Comparison of ENCODE assay signal across 17 mouse cellular contexts in the genomic region with DNA sequence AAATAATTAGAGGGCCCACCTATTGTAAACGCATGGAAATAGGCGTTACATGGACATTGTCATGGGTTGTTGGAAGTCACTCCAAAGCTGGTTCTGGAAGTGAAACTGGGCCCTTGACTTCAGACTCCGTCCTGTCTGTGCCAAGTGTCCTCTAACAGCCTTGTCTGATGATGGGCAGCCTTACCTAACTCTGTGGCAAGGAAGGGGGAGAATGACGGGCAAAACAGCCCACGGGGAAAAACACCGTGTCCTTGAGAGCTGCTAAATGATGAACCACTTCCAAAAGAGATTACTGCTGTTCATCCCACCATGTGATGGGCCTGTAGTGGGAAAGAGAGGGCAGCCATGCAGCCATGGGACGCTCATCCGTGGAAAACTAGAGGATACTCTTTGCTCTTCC.
"Had no signal": no experiment of that assay in that cellular context is flagged by ENCODE, and none has a peak within 500 bp of the region (broad histone marks: within the 10 kb centered on the region; RNA-seq: fewer than 3 reads in every experiment).

No protein-coding gene starts in this region.

- DNase-seq: kidney, adult 2 months; kidney, postnatal 25 days; layer of hippocampus, postnatal 36 days; liver, embryonic 13.5 days; lung, adult 2 months; lung, postnatal 14 days; lung, postnatal 4 days; retina, postnatal 1 day; right cerebral cortex, postnatal 25 days; thymus, adult 18-20 months; thymus, postnatal 36 days had no signal

- H3K4me3 ChIP-seq: left cerebral cortex, adult 2 months; liver, embryonic 13.5 days; midbrain, embryonic 12.5 days; midbrain, embryonic 15.5 days; neural tube, embryonic 12.5 days; neural tube, embryonic 15.5 days had no signal

- H3K27ac ChIP-seq: kidney, postnatal 0 days; left cerebral cortex, adult 2 months; liver, embryonic 13.5 days; midbrain, embryonic 12.5 days; midbrain, embryonic 15.5 days; neural tube, embryonic 12.5 days; neural tube, embryonic 15.5 days had no signal

- H3K27me3 ChIP-seq: liver, embryonic 13.5 days; midbrain, embryonic 12.5 days; midbrain, embryonic 15.5 days; neural tube, embryonic 12.5 days; neural tube, embryonic 15.5 days had no signal

- H3K9me3 ChIP-seq: liver, embryonic 13.5 days; midbrain, embryonic 12.5 days; midbrain, embryonic 15.5 days; neural tube, embryonic 12.5 days; neural tube, embryonic 15.5 days had no signal

- H3K4me1 ChIP-seq: liver, embryonic 13.5 days; midbrain, embryonic 12.5 days; midbrain, embryonic 15.5 days; neural tube, embryonic 12.5 days; neural tube, embryonic 15.5 days had no signal

- ATAC-seq: midbrain, embryonic 15.5 days had no signal

- H3K36me3 ChIP-seq: liver, embryonic 13.5 days; midbrain, embryonic 12.5 days; midbrain, embryonic 15.5 days; neural tube, embryonic 12.5 days; neural tube, embryonic 15.5 days had no signal

- H3K9ac ChIP-seq: liver, embryonic 13.5 days; midbrain, embryonic 12.5 days; midbrain, embryonic 15.5 days; neural tube, embryonic 12.5 days; neural tube, embryonic 15.5 days had no signal
